In the genomic region with DNA sequence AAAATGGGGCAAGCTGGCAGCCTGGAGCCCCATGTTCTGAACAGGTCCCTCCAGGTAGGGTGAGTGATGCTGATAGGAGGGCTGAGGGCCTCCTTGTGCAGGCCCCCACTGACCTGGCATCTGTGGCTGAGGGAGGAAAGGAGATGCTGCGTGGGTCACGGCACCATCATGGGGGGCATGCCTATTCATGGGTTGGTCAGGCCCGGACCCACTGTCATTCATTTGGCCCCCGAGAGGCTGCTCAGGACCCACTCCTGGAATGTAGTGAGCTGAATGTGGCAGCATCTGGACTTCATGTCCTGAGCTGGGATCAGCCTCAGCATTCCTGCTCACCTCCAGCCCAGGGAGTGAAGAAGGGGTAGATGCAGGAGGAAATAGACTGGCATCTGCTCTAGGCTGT, we compare ENCODE assay signal across 20 mouse cellular contexts. TPM values are rescaled to one million over a fixed set of nuclear protein-coding genes. Genes with fewer than 3 reads are reported as not detected.
DNase-seq lines count a peak whose midpoint lies in the region; TF ChIP-seq lines count a peak whose summit lies in the region.
"Had no signal": no experiment of that assay in that cellular context is flagged by ENCODE, and none has a peak within 500 bp of the region (broad histone marks: within the 10 kb centered on the region; RNA-seq: fewer than 3 reads in every experiment).

No protein-coding gene starts in this region.

- H3K36me3 ChIP-seq in E14TG2a.4 (ENCODE audit: insufficient read depth, low read length), result peaks cover 55% of the 10 kb centered on the region

- TF ChIP-seq CTCF in cerebellum, adult 2 months (IDR thresholded peaks at IDR 0.05; ENCODE audit: borderline replicate concordance, insufficient read depth, low read depth, low read length), result no peak
- no peak for TF ChIP-seq CTCF in E14TG2a.4 (conservative IDR thresholded peaks at IDR 0.05; ENCODE audit: low read length)

- TF ChIP-seq POLR2A in cerebellum, adult 2 months (IDR thresholded peaks at IDR 0.05; ENCODE audit: borderline replicate concordance, insufficient read depth, low read length), result no peak

- H3K27ac ChIP-seq in cerebellum, adult 2 months (ENCODE audit: insufficient read depth, low read length), result no peak overlapping the region
- H3K27ac ChIP-seq: embryonic facial prominence, embryonic 10.5 days; embryonic facial prominence, embryonic 12.5 days; forebrain, embryonic 13.5 days; forebrain, embryonic 15.5 days had no signal

- intact Hi-C loops in heart, postnatal 10 days (cut with DNase I), result no loop called here

- H3K9me3 ChIP-seq in E14TG2a.4 (ENCODE audit: low read length), result no peaks in the 10 kb centered on the region
- H3K9me3 ChIP-seq: embryonic facial prominence, embryonic 10.5 days; embryonic facial prominence, embryonic 12.5 days; forebrain, embryonic 13.5 days; forebrain, embryonic 15.5 days had no signal

- WGBS in cerebellum, adult 2 months, result 91% methylated on average over 4 of the region's 4 CpGs

- peaks cover 3% of the 10 kb centered on the region for H3K4me1 ChIP-seq in cerebellum, adult 2 months (ENCODE audit: control insufficient read depth, insufficient read depth, low read length)
- peaks cover 77% of the 10 kb centered on the region for H3K4me1 ChIP-seq in E14TG2a.4 (replicated peaks; ENCODE audit: low read depth, low read length)

- no peaks in the 10 kb centered on the region for H3K27me3 ChIP-seq in cerebellum, adult 2 months (ENCODE audit: control insufficient read depth, insufficient read depth, low read length)
- no peaks in the 10 kb centered on the region for H3K27me3 ChIP-seq in E14TG2a.4 (ENCODE audit: insufficient read depth, low read length)
- H3K27me3 ChIP-seq: CH12.LX; embryonic facial prominence, embryonic 12.5 days; forebrain, embryonic 13.5 days; forebrain, embryonic 15.5 days; Patski had no signal

- peak; percentile 25 for DNase-seq in cerebellum, adult 11-12 months
- no peak for DNase-seq in cerebellum, adult 2 months
- DNase-seq in heart, adult 11 months, result peak; percentile 91
- DNase-seq in heart, postnatal 10 days, result no peak
- DNase-seq in urinary bladder, adult 18-20 months (ENCODE audit: low spot score in 2 of 2), result no peak
- DNase-seq: adrenal gland, adult 8-10 months; adrenal gland, postnatal 14 days; adrenal gland, postnatal 36 days; B cell, adult 2 months; cerebellum, adult 18-20 months; cerebellum, adult 9-10 months; cerebellum, postnatal 25 days; forebrain, postnatal 0 days had no signal

- no peak overlapping the region for H3K4me3 ChIP-seq in cerebellum, adult 2 months (replicated peaks; ENCODE audit: insufficient read depth, low read depth, low read length)
- H3K4me3 ChIP-seq in E14TG2a.4 (replicated peaks; ENCODE audit: low read length), result peak overlapping the region; percentile 29
- H3K4me3 ChIP-seq: embryonic facial prominence, embryonic 10.5 days; embryonic facial prominence, embryonic 12.5 days; forebrain, embryonic 13.5 days; forebrain, embryonic 15.5 days had no signal

RNA-seq across cellular contexts. Expression of a gene that starts 3.8 kb away (rescaled TPM):
- polyA plus RNA-seq in cerebellum, adult 2 months (2012; rRNA removed), result 43.2 and 44.6 TPM in 2 replicates
- 10 to 100 TPM; 38.2 to 45.5 TPM for total RNA-seq in heart, postnatal 10 days (2021)

RNA-seq across cellular contexts. Expression of a gene that starts 32.3 kb away (rescaled TPM):
- 60.2 and 67.9 TPM in 2 replicates for polyA plus RNA-seq in cerebellum, adult 2 months (2012; rRNA removed)
- 10 to 100 TPM; 15.3 to 17.1 TPM for total RNA-seq in heart, postnatal 10 days (2021)

RNA-seq across cellular contexts. Expression of a gene that starts 52.1 kb away (rescaled TPM):
- 98.2 and 104 TPM in 2 replicates for polyA plus RNA-seq in cerebellum, adult 2 months (2012; rRNA removed)
- total RNA-seq in heart, postnatal 10 days (2021), result 100 to 1,000 TPM; 116 to 130 TPM

RNA-seq across cellular contexts. Expression of a gene that starts 52.1 kb away (rescaled TPM):
- polyA plus RNA-seq in cerebellum, adult 2 months (2012; rRNA removed), result 288 and 289 TPM in 2 replicates
- total RNA-seq in heart, postnatal 10 days (2021), result 10 to 100 TPM; 58.5 to 58.8 TPM

Comparison
In these comparisons a context has a peak if more than half of its experiments do, and no peak if none do; other contexts are left out.
1. DNase-seq: peak in cerebellum, adult 11-12 months (single experiment) and heart, adult 11 months (single experiment); none in cerebellum, adult 2 months (0 of 2), heart, postnatal 10 days (0 of 2) and urinary bladder, adult 18-20 months (0 of 2).